Mouse (Mus musculus) spleen, embryonic (tissue): ENCODE data around the gene Samm50.

Experiments used
- CTCF ChIA-PET: fragments of 350-600 bp; sonication (Branson Sonifier 250); formaldehyde crosslinking; loops from one replicate; lab custom pipeline; 2022; lab: Charles Lee

The Samm50 gene

GRCm38 (mm10) chr15:84234794-84235581, 42.9 kb downstream of the Samm50 start:
- CTCF ChIA-PET, result interaction anchor here (0.5 to 0.7 kb wide), 3 partner anchors 22 to 441 kb away, joined by 3 to 6 read pairs (median 3); no protein-coding TSS in a partner anchor

GRCm38 (mm10) chr15:84235646-84236045, 43.6 kb downstream of the Samm50 start:
- CTCF ChIA-PET, result interaction anchor here (0.5 to 0.6 kb wide), 2 partner anchors 73 to 441 kb away, joined by 3 read pairs; no protein-coding TSS in a partner anchor

- CTCF ChIA-PET, result interaction anchor here (0.6 kb wide), 2 partner anchors 79 to 370 kb away, joined by 3 to 8 read pairs; no protein-coding TSS in a partner anchor
Measured at GRCm38 (mm10) chr15:84238552-84238951, 46.5 kb downstream of the Samm50 start.

- CTCF ChIA-PET, result no interaction called here
Measured at GRCm38 (mm10) chr15:84238991-84239401, 47.0 kb downstream of the Samm50 start.

- CTCF ChIA-PET, result no interaction called here
Measured at GRCm38 (mm10) chr15:84241520-84241919, 49.5 kb downstream of the Samm50 start.

DNA sequence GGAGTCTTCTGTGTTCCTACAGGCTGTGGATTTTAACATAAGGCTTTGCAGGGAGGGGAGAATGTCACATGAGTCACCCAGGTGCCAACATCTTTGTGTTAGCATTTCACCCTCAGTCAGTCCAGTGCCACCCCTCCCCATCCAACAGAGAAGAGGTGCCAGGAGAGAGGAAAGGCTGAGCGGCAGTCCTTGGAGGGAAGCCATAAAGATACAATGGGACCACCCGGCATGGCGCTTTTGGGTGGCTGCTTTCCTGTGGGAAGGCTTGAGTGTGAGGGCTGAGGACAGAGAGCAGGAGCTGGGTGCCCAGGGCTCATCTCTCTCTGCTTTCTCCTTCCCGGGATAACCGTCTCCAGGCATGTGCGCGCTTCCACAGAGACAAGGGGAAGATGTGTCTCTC, 53.1 kb downstream of the Samm50 start:
- CTCF ChIA-PET, result no interaction called here

DNA sequence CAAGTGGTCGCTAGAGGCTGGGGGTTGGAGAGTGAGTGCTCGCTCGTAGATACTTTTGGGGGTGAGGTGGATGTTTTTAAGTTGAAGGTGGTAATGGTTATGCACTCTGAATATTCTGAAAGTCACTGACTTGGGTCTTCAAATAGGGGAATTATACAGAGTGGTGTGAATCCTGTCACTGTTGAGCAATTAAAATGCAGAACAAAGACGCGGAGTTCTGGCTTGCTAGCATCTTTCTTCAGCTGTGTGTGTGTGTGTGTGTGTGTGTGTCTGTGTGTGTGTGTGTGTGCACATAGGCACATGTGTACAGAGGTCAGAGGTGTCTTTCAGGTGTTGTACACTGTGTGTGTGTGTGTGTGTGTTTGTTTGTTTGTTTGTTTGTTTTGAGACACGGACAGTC, 54.2 kb downstream of the Samm50 start:
- CTCF ChIA-PET, result no interaction called here

- CTCF ChIA-PET, result no interaction called here
Measured at GRCm38 (mm10) chr15:84247309-84247708, 55.3 kb downstream of the Samm50 start.

GRCm38 (mm10) chr15:84251227-84251626, 59.2 kb downstream of the Samm50 start:
- CTCF ChIA-PET, result no interaction called here

DNA sequence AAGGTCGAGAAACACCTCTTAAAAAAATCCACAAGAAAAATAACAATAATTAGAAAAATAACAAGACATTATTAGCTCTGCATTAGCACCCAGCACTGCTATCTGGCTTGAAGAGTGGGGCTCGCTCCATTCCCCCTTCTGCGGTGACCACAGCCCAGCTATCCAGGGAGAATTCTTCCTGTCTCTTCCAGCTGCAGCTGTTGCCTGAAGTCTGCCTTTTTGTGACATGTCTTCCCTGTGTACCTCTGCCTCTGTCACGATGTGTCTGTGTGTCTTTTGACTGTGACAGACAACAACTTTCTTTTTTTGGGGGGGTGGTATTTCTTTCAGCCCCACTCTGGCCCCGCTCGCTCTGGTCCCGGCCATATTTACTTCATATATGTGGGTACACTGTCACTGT, 60.6 kb downstream of the Samm50 start:
- CTCF ChIA-PET, result no interaction called here

GRCm38 (mm10) chr15:84253757-84254156, 61.7 kb downstream of the Samm50 start:
- CTCF ChIA-PET, result no interaction called here

DNA sequence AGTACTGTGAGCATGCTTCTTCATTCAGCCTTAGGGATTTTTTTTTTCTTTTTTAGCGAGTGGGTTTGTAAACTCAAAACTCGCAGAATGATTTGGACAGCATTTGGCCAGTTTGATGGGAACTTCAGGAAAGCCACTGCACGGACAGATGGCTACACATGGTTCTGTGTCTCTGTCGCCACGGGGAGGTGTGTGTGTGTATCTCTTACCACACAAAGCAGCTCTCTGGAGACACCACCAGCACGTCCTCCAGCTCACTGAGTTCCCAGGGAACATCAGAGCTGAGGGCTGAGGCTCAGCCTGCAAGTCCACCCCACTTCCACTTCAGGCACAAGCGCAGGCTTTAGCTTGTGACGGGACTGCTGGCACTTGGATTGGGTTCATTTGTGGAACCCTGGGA, 62.3 kb downstream of the Samm50 start:
- CTCF ChIA-PET, result interaction anchor here (0.7 kb wide), 1 partner anchor 504 kb away, joined by 3 read pairs; no protein-coding TSS in a partner anchor

- CTCF ChIA-PET, result no interaction called here
Measured at GRCm38 (mm10) chr15:84256254-84256850, 64.3 kb downstream of the Samm50 start.

GRCm38 (mm10) chr15:84256864-84257263, 64.8 kb downstream of the Samm50 start:
- CTCF ChIA-PET, result no interaction called here

DNA sequence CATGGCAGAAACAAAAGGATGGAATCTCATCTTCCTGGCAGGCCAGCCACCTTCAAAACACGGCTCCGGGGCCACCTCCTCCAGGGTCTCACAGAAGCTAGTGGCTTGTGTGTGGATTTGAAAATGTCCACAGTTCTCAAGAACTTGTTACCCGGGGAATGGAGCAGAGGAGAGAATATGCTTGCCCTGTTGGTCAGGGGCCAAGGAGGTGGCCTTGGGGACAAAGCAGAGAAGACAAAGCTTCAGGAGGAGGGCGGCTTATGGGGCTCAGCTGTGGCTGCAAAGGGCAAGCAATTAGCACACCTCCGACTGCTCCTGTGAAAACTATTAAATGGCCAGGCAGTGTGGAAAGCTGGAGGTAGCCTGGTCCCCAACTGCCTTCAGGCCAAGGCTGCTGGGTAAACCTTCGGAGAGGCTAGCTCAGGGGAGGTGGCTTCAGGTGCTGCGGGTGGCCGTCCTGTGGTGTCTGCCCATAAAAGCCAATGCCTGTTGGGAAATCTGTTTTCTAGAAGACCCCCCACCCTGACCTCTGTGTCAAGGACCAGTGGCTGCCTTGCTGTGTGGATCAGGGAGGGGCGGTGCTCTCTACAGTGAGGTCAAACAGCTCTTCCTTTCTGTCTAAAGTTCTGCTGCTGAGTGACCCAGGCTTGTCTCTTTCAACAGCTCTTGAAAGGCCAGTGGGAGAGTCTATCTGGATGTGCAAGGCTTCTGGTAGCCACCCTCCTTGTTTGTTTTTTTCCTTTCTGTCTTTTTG, 66.7 kb downstream of the Samm50 start:
- CTCF ChIA-PET, result no interaction called here

- CTCF ChIA-PET, result interaction anchor here (0.5 to 1.4 kb wide), 7 partner anchors 17 to 272 kb away, joined by 3 to 20 read pairs (median 3); no protein-coding TSS in a partner anchor
Measured at GRCm38 (mm10) chr15:84260123-84260822, 68.2 kb downstream of the Samm50 start.

- CTCF ChIA-PET, result no interaction called here
Measured at GRCm38 (mm10) chr15:84262630-84263029, 70.6 kb downstream of the Samm50 start.

DNA sequence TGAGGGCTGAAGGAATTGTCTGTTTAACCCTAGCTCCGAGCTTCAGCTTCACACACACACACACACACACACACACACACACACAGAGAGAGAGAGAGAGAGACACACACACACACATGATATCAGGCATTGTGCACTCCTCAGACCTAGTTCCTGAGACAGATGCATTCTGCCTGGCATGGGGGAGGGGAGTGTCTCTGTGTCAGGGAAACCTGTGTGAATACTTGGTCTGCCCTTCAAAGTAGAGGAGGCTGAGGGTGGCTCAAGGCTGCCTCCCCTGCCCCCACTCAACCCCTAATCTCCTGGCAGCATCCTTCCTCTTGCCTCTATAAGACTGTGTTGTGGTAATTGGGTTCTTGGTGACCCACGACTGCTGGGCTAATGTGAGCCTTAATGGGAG, 71.5 kb downstream of the Samm50 start:
- CTCF ChIA-PET, result no interaction called here

GRCm38 (mm10) chr15:84265141-84265540, 73.1 kb downstream of the Samm50 start:
- CTCF ChIA-PET, result interaction anchor here (0.6 kb wide), 1 partner anchor 419 kb away, joined by 5 read pairs; no protein-coding TSS in a partner anchor

DNA sequence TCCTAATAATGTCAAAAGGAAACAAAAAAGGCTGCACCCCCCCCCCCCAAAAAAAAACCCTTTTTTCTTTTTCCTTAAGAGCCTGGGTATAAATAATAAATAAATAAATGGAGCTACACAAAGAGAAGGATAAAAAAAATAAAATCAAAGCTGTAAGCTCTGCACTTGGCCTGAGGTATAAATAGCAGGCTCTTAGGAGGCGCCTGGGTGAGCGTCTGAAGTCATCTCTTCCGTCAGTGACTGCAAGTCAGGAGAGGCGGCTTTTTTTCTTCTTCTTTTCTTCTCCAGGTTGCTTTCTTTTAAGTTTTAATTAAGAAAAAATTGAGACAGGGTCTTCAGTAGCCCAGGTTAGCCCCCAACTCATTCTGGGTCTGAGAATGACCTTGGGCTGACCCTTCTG, 74.2 kb downstream of the Samm50 start:
- CTCF ChIA-PET, result no interaction called here
